Mouse (Mus musculus) heart, embryonic 11.5 days (tissue): Measurements from ENCODE around the gene T2. TPM values are rescaled to one million over a fixed set of nuclear protein-coding genes. Genes with fewer than 3 reads are reported as not detected.

ENCODE experiments used
- ATAC-seq: fragments of 200-750 bp; cut with Nextera tagmentation; replicated peaks from 2 replicates; pipeline ENCODE4 v1.8.0; 2017; ENCODE audit warnings: moderate library complexity; ENCODE audit not compliant: insufficient number of reproducible peaks, low FRiP score, low TSS enrichment
- H3K27ac ChIP-seq: fragments of 300-500 bp; sonication (generic); 2 replicates; pipeline ENCODE4 v1.5.1; 2014; ENCODE audit warnings: mild to moderate bottlenecking, low read depth, low read length
- H3K27me3 ChIP-seq: fragments of 300-500 bp; sonication (generic); 2 replicates; pipeline ENCODE4 v1.6.1; 2014; ENCODE audit warnings: mild to moderate bottlenecking, low read length, mixed read lengths; ENCODE audit not compliant: control insufficient read depth, insufficient read depth
- H3K36me3 ChIP-seq: fragments of 300-500 bp; sonication (generic); 2 replicates; pipeline ENCODE4 v1.6.1; 2014; ENCODE audit warnings: mild to moderate bottlenecking, low read length, moderate library complexity, mixed read lengths; ENCODE audit not compliant: control insufficient read depth, insufficient read depth
- H3K4me1 ChIP-seq: fragments of 300-500 bp; sonication (generic); 2 replicates; pipeline ENCODE4 v1.6.1; 2014; ENCODE audit warnings: low read length; ENCODE audit not compliant: control insufficient read depth, insufficient read depth
- H3K4me2 ChIP-seq: fragments of 300-500 bp; sonication (generic); 2 replicates; pipeline ENCODE4 v1.6.1; 2014; ENCODE audit warnings: mild to moderate bottlenecking, moderate library complexity
- H3K4me3 ChIP-seq: fragments of 300-500 bp; sonication (generic); 2 replicates; pipeline ENCODE4 v1.5.1; 2014; ENCODE audit warnings: low read depth, low read length
- H3K9ac ChIP-seq: fragments of 300-500 bp; sonication (generic); 2 replicates; pipeline ENCODE4 v1.6.1; 2014; ENCODE audit warnings: mild to moderate bottlenecking, low read depth, low read length, moderate library complexity
- H3K9me3 ChIP-seq: fragments of 300-500 bp; sonication (generic); replicated peaks from 2 replicates; pipeline ENCODE4 v1.6.1; 2016; ENCODE audit warnings: low read length; ENCODE audit not compliant: control insufficient read depth
- WGBS: fragments of 180-500 bp; shearing (Covaris S2); extraction: QIAGEN DNeasy Blood & Tissue Kit; methylation state at CpG from one replicate; pipeline ENCODE4 v1.1.7; 2014; ENCODE audit not compliant: insufficient replicate concordance; 5-methylcytosine and 5-hydroxymethylcytosine counted together
- polyA plus RNA-seq: library from polyadenylated mRNA; unstranded; fragments of >200 nt; fragmentation: Nextera tagmentation; extraction: Ambion mirVana; gene quantifications from 2 replicates; pipeline ENCODE4 v1.2.1, GENCODE M21; 2014

Gene T2
- polyA plus RNA-seq, 1 experiment from 2014 or later: 0.73 TPM

GRCm38 (mm10) chr17:8416865-8417264, 61.1 kb downstream of the T2 start:
- ATAC-seq: peak; percentile 72; the same call in 1 of the 2 replicates
- no peak overlapping the region for H3K9ac ChIP-seq
- no peak overlapping the region for H3K4me3 ChIP-seq

DNA sequence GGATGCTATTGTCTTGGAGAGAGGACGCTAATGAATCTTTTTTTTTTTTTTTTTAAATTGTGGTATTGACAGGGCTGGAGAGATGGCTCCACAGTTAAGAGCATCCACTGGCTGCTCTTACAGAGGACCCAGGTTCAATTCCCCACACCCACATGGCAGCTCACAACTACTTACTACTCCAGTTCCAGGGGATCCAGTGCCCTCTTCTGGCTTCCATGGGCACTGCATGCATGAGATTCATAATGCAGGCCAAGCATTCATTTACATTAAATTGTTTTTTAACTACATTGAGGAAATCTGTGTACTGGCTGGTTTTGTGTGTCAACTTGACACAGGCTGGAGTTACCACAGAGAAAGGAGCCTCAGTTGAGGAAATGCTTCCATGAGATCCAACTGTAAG, 64.9 kb downstream of the T2 start:
- no peaks in the 10 kb centered on the region for H3K27me3 ChIP-seq
- no peak for ATAC-seq
- H3K9ac ChIP-seq: no peak overlapping the region
- 71% methylated on average over 1 of the region's 1 CpGs for WGBS
- H3K36me3 ChIP-seq: no peaks in the 10 kb centered on the region
- H3K4me3 ChIP-seq: no peak overlapping the region
- no peaks in the 10 kb centered on the region for H3K9me3 ChIP-seq
- no peak overlapping the region for H3K4me2 ChIP-seq
- H3K27ac ChIP-seq: no peak overlapping the region
- H3K4me1 ChIP-seq: peaks cover 10% of the 10 kb centered on the region

More at GRCm38 (mm10) chr17:8416865-8417264, 61.1 kb downstream of the T2 start:
- no peaks in the 10 kb centered on the region for H3K36me3 ChIP-seq
- no peak overlapping the region for H3K4me2 ChIP-seq
- H3K27me3 ChIP-seq: peaks cover 15% of the 10 kb centered on the region
- no peaks in the 10 kb centered on the region for H3K9me3 ChIP-seq
- WGBS: 49% methylated on average over 8 of the region's 8 CpGs
- peak overlapping the region; percentile 70 for H3K27ac ChIP-seq
- peaks cover 14% of the 10 kb centered on the region for H3K4me1 ChIP-seq

- H3K9ac ChIP-seq: 0 out of 2 replicates have a peak overlapping the region, but pooled peaks have one; percentile 39
- peaks cover 3% of the 10 kb centered on the region; the same call in 1 of the 2 replicates for H3K4me1 ChIP-seq
- H3K4me3 ChIP-seq: no peak overlapping the region
- H3K27me3 ChIP-seq: no peaks in the 10 kb centered on the region; the same call in 1 of the 2 replicates
- H3K4me2 ChIP-seq: no peak overlapping the region
- H3K36me3 ChIP-seq: no peaks in the 10 kb centered on the region
- no peaks in the 10 kb centered on the region for H3K9me3 ChIP-seq
- 27% methylated on average over 5 of the region's 5 CpGs for WGBS
- no peak for ATAC-seq
- H3K27ac ChIP-seq: no peak overlapping the region
Measured at GRCm38 (mm10) chr17:8421517-8421916, 65.7 kb downstream of the T2 start.

- Histone ChIP-seq H3K4me1 (no peaks in the 10 kb centered on the region; the same call in 1 of the 2 replicates), H3K9me3 (no peaks in the 10 kb centered on the region), H3K27ac (no peak overlapping the region), H3K4me2 (no peak overlapping the region), H3K27me3 (peaks cover 8% of the 10 kb centered on the region), H3K36me3 (no peaks in the 10 kb centered on the region), H3K9ac (no peak overlapping the region), H3K4me3 (no peak overlapping the region)
- no peak for ATAC-seq
- 54% methylated on average over 2 of the region's 2 CpGs for whole genome bisulfite sequencing
Measured at GRCm38 (mm10) chr17:8423283-8423682, 67.5 kb downstream of the T2 start.

DNA sequence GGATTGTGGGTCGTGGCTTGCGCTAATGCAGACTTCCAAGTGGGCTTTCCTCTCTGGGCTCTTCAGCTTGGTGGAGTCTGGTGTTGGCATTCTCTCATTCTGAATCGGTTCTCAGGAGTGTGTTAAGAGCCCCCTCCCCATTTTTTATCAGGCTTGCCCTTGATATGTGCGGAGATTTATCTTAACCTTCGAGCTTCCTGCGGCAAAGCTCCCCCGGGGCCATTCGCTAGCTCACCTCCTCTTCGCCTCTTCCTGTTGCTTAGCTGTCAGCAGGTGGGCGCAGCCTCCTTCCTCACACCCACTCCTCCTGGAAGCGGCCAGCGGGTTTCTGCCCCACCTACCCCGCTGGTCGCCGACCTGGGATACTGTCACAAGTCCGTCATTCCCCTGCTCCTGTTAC, 73.6 kb downstream of the T2 start:
- Histone ChIP-seq H3K4me1 (0 out of 2 replicates have a peak, but pooled peaks cover 9% of the 10 kb centered on the region), H3K27ac (no peak overlapping the region), H3K9me3 (no peaks in the 10 kb centered on the region), H3K36me3 (no peaks in the 10 kb centered on the region), H3K4me2 (peak overlapping the region; percentile 1; the same call in 1 of the 2 replicates), H3K9ac (no peak overlapping the region), H3K27me3 (peaks cover 70% of the 10 kb centered on the region), H3K4me3 (peak overlapping the region; percentile 12; the same call in 1 of the 2 replicates)
- no peak for ATAC-seq
- 1% methylated on average over 16 of the region's 16 CpGs for WGBS

GRCm38 (mm10) chr17:8429896-8430295, 74.1 kb downstream of the T2 start:
- Histone ChIP-seq H3K4me3 (no peak overlapping the region), H3K27ac (no peak overlapping the region), H3K4me2 (no peak overlapping the region), H3K9me3 (no peaks in the 10 kb centered on the region), H3K9ac (no peak overlapping the region), H3K36me3 (no peaks in the 10 kb centered on the region), H3K4me1 (0 out of 2 replicates have a peak, but pooled peaks cover 9% of the 10 kb centered on the region), H3K27me3 (peaks cover 74% of the 10 kb centered on the region)
- WGBS: 3% methylated on average over 5 of the region's 5 CpGs
- ATAC-seq: no peak

GRCm38 (mm10) chr17:8432179-8432800, 76.5 kb downstream of the T2 start:
- 0 out of 2 replicates have a peak, but pooled peaks cover 9% of the 10 kb centered on the region for H3K4me1 ChIP-seq
- 2% methylated on average over 17 of the region's 17 CpGs for WGBS
- no peak overlapping the region for H3K4me3 ChIP-seq

DNA sequence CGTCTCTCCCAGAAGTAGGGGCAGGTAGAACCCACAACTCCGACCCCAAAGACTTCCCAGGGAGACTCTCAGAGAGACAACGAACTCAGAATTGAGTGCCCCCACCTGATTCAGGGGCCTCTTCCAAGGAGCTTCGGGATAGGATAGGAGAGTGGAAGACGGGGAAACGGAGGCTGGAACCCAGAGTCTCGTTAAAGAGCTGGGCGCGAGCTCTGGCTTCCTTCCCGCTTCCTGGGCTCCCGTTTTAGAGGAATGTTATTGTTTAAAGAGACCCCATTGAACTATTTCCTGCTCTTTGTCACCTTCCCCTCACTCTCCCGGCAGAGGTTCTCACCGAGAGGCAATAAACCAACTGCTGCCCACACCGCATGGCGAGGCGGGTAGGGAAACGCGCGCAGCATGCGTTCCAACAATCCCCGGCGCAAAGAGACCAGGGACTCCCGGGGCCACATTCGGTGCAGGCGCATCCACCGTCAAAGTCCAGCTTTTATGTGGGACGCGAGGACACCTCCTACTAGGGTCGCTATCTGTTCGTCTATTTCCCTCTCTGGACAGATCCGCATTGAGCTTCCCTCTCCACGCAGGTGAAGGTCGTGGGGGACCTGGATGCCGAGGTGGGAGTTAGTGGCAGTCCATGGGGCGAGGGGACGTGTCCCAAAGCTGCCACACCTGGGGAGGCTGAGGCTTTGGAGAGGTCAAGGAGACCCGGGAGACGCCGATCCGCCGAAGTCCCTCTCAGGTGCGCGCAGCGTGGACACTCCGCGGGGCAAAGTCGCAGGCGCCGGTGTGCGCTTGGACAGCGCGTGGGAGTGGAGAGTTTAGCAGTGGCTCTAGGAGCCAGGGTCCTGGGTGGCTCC, 77.6 kb downstream of the T2 start:
- Histone ChIP-seq H3K9ac (no peak overlapping the region), H3K27me3 (peaks cover 100% of the 10 kb centered on the region), H3K4me2 (peak overlapping the region; percentile 56), H3K4me3 (peak overlapping the region; percentile 32), H3K4me1 (0 out of 2 replicates have a peak, but pooled peaks cover 9% of the 10 kb centered on the region), H3K36me3 (no peaks in the 10 kb centered on the region), H3K27ac (no peak overlapping the region), H3K9me3 (no peaks in the 10 kb centered on the region)
- WGBS: under 1% methylated on average over 52 of the region's 52 CpGs
- no peak for ATAC-seq

More at GRCm38 (mm10) chr17:8432179-8432800, 76.5 kb downstream of the T2 start:
- Histone ChIP-seq H3K36me3 (no peaks in the 10 kb centered on the region), H3K9me3 (no peaks in the 10 kb centered on the region), H3K9ac (no peak overlapping the region), H3K27ac (no peak overlapping the region), H3K27me3 (peaks cover 98% of the 10 kb centered on the region), H3K4me2 (no peak overlapping the region)
- ATAC-seq: no peak
